Mouse (Mus musculus) midbrain, embryonic 16.5 days (tissue): ENCODE measurements around the gene Adk. TPM values are rescaled to one million over a fixed set of nuclear protein-coding genes. Genes with fewer than 3 reads are reported as not detected.
A peak's percentile ranks its signal among the peaks of the same experiment; 100 is the strongest.

ENCODE experiments used
- ATAC-seq: fragments of 200-750 bp; cut with Nextera tagmentation; 2 replicates; pipeline ENCODE4 v1.8.0; 2017; ENCODE audit warnings: moderate TSS enrichment
- H3K27ac ChIP-seq: fragments of 300-500 bp; sonication (generic); 2 replicates; pipeline ENCODE4 v1.5.1; 2014; ENCODE audit warnings: mild to moderate bottlenecking, low read length, mixed read lengths
- H3K27me3 ChIP-seq: fragments of 300-500 bp; sonication (generic); 2 replicates; pipeline ENCODE4 v1.6.1; 2014; ENCODE audit warnings: low read depth, low read length, mixed read lengths; ENCODE audit not compliant: control insufficient read depth, insufficient read depth
- H3K36me3 ChIP-seq: fragments of 300-500 bp; sonication (generic); 2 replicates; pipeline ENCODE4 v1.6.1; 2014; ENCODE audit warnings: mild to moderate bottlenecking, low read length, moderate library complexity, mixed read lengths; ENCODE audit not compliant: control insufficient read depth, insufficient read depth
- H3K4me1 ChIP-seq: fragments of 300-500 bp; sonication (generic); 2 replicates; pipeline ENCODE4 v1.6.1; 2014; ENCODE audit warnings: mild to moderate bottlenecking, low read length, mixed read lengths; ENCODE audit not compliant: control insufficient read depth, insufficient read depth
- H3K4me2 ChIP-seq: fragments of 300-500 bp; sonication (generic); 2 replicates; pipeline ENCODE4 v1.6.1; 2014; ENCODE audit warnings: mild to moderate bottlenecking, low read length, mixed read lengths
- H3K4me3 ChIP-seq: fragments of 300-500 bp; sonication (generic); 2 replicates; pipeline ENCODE4 v1.5.1; 2014; ENCODE audit warnings: low read depth, mild to moderate bottlenecking, low read length, moderate library complexity, mixed read lengths
- H3K9ac ChIP-seq: fragments of 300-500 bp; sonication (generic); 2 replicates; pipeline ENCODE4 v1.6.1; 2014; ENCODE audit warnings: low read depth, low read length, mixed read lengths
- H3K9me3 ChIP-seq: fragments of 300-500 bp; sonication (generic); replicated peaks from 2 replicates; pipeline ENCODE4 v1.6.1; 2014; ENCODE audit warnings: mild to moderate bottlenecking, low read length, mixed read lengths; ENCODE audit not compliant: control insufficient read depth, poor library complexity, severe bottlenecking
- WGBS: fragments of 180-500 bp; shearing (Covaris S2); extraction: QIAGEN DNeasy Blood & Tissue Kit; methylation state at CpG from one replicate; pipeline ENCODE4 v1.1.7; 2014; 5-methylcytosine and 5-hydroxymethylcytosine counted together
- polyA plus RNA-seq: library from polyadenylated mRNA; unstranded; fragments of >200 nt; fragmentation: Nextera tagmentation; extraction: Ambion mirVana; gene quantifications from 2 replicates; pipeline ENCODE4 v1.2.1, GENCODE M21; 2015

The Adk gene
- polyA plus RNA-seq, 1 experiment from 2014 or later: 40.4 TPM

GRCm38 (mm10) chr14:21034271-21034670 is 18.1 kb upstream of the Adk start:
- Histone ChIP-seq H3K27me3 (no peaks in the 10 kb centered on the region), H3K9me3 (no peaks in the 10 kb centered on the region), H3K4me3 (no peak overlapping the region), H3K9ac (no peak overlapping the region), H3K36me3 (peaks cover 32% of the 10 kb centered on the region), H3K4me2 (no peak overlapping the region), H3K27ac (no peak overlapping the region), H3K4me1 (no peaks in the 10 kb centered on the region)
- no peak for ATAC-seq
- WGBS: 96% methylated on average over 4 of the region's 4 CpGs

GRCm38 (mm10) chr14:21034791-21035190 is 17.6 kb upstream of the Adk start:
- Histone ChIP-seq H3K4me2 (no peak overlapping the region), H3K4me3 (no peak overlapping the region), H3K27me3 (no peaks in the 10 kb centered on the region), H3K36me3 (peaks cover 30% of the 10 kb centered on the region), H3K27ac (no peak overlapping the region), H3K9ac (no peak overlapping the region), H3K4me1 (no peaks in the 10 kb centered on the region), H3K9me3 (no peaks in the 10 kb centered on the region)
- 95% methylated on average over 3 of the region's 3 CpGs for WGBS
- ATAC-seq: no peak

GRCm38 (mm10) chr14:21039077-21039476 is 13.3 kb upstream of the Adk start:
- H3K9ac ChIP-seq: no peak overlapping the region
- no peaks in the 10 kb centered on the region for H3K9me3 ChIP-seq
- no peaks in the 10 kb centered on the region for H3K4me1 ChIP-seq
- H3K27ac ChIP-seq: no peak overlapping the region
- no peak for ATAC-seq
- H3K36me3 ChIP-seq: peaks cover 22% of the 10 kb centered on the region
- no peak overlapping the region for H3K4me3 ChIP-seq
- H3K4me2 ChIP-seq: no peak overlapping the region
- WGBS: 93% methylated on average over 12 of the region's 12 CpGs
- no peaks in the 10 kb centered on the region for H3K27me3 ChIP-seq

GRCm38 (mm10) chr14:21039623-21040022 is 12.8 kb upstream of the Adk start:
- ATAC-seq: no peak
- WGBS: 91% methylated on average over 4 of the region's 4 CpGs
- no peak overlapping the region for H3K4me3 ChIP-seq
- H3K9me3 ChIP-seq: no peaks in the 10 kb centered on the region
- no peaks in the 10 kb centered on the region for H3K4me1 ChIP-seq
- H3K27me3 ChIP-seq: no peaks in the 10 kb centered on the region
- H3K9ac ChIP-seq: no peak overlapping the region
- H3K27ac ChIP-seq: no peak overlapping the region
- H3K36me3 ChIP-seq: peaks cover 22% of the 10 kb centered on the region
- no peak overlapping the region for H3K4me2 ChIP-seq

- WGBS: 92% methylated on average over 2 of the region's 2 CpGs
- Histone ChIP-seq H3K36me3 (peaks cover 3% of the 10 kb centered on the region; the same call in 1 of the 2 replicates), H3K27ac (no peak overlapping the region), H3K9me3 (no peaks in the 10 kb centered on the region), H3K4me2 (no peak overlapping the region), H3K9ac (no peak overlapping the region), H3K4me1 (peaks cover 8% of the 10 kb centered on the region), H3K27me3 (no peaks in the 10 kb centered on the region), H3K4me3 (no peak overlapping the region)
- ATAC-seq: no peak
These were observed 4.5 kb upstream of the Adk start for GRCm38 (mm10) chr14:21047840-21048239.

- H3K27ac ChIP-seq: no peak overlapping the region
- ATAC-seq: no peak
These were observed 3.5 kb upstream of the Adk start for GRCm38 (mm10) chr14:21048879-21049278.

GRCm38 (mm10) chr14:21050734-21051133 is 1.6 kb upstream of the Adk start:
- no peak overlapping the region; the same call in 1 of the 2 replicates for H3K4me2 ChIP-seq

More at GRCm38 (mm10) chr14:21048879-21049278, 3.5 kb upstream of the Adk start:
- H3K9me3 ChIP-seq: no peaks in the 10 kb centered on the region
- H3K4me2 ChIP-seq: no peak overlapping the region
- H3K4me1 ChIP-seq: peaks cover 8% of the 10 kb centered on the region
- H3K36me3 ChIP-seq: peaks cover 3% of the 10 kb centered on the region; the same call in 1 of the 2 replicates
- H3K4me3 ChIP-seq: no peak overlapping the region
- H3K9ac ChIP-seq: no peak overlapping the region
- no peaks in the 10 kb centered on the region for H3K27me3 ChIP-seq

GRCm38 (mm10) chr14:21051380-21052111 is 828 bp upstream of the Adk start:
- H3K9ac ChIP-seq: peak overlapping the region; percentile 88
- 9% methylated on average over 28 of the region's 28 CpGs for WGBS
- no peak; the same call in 1 of the 2 replicates for ATAC-seq
- no peaks in the 10 kb centered on the region for H3K36me3 ChIP-seq
- peaks cover 8% of the 10 kb centered on the region for H3K4me1 ChIP-seq
- no peaks in the 10 kb centered on the region for H3K27me3 ChIP-seq
- peak overlapping the region; percentile 96 for H3K27ac ChIP-seq
- H3K4me3 ChIP-seq: peak overlapping the region; percentile 87
- no peaks in the 10 kb centered on the region for H3K9me3 ChIP-seq
- peak overlapping the region; percentile 77 for H3K4me2 ChIP-seq

More at GRCm38 (mm10) chr14:21050734-21051133, 1.6 kb upstream of the Adk start:
- no peak overlapping the region for H3K9ac ChIP-seq
- 75% methylated on average over 3 of the region's 3 CpGs for WGBS
- H3K27me3 ChIP-seq: no peaks in the 10 kb centered on the region
- ATAC-seq: no peak
- no peaks in the 10 kb centered on the region for H3K9me3 ChIP-seq
- H3K4me3 ChIP-seq: no peak overlapping the region
- no peak overlapping the region for H3K27ac ChIP-seq
- H3K36me3 ChIP-seq: no peaks in the 10 kb centered on the region
- peaks cover 8% of the 10 kb centered on the region for H3K4me1 ChIP-seq

- 0% methylated on average over 25 of the region's 25 CpGs for WGBS
- ATAC-seq: peak; percentile 87
- Histone ChIP-seq H3K9ac (peak overlapping the region; percentile 88), H3K9me3 (no peaks in the 10 kb centered on the region), H3K4me1 (peaks cover 8% of the 10 kb centered on the region), H3K27ac (peak overlapping the region; percentile 96), H3K4me3 (peak overlapping the region; percentile 87), H3K27me3 (no peaks in the 10 kb centered on the region), H3K36me3 (no peaks in the 10 kb centered on the region), H3K4me2 (peak overlapping the region; percentile 77)
These were observed 382 bp downstream of the Adk start for GRCm38 (mm10) chr14:21052781-21053130.
